Mouse (Mus musculus): ENCODE data around the gene Ramac. TPM values are rescaled to one million over a fixed set of nuclear protein-coding genes. Genes with fewer than 3 reads are reported as not detected.

Ramac gene
- 38.8 and 46.8 TPM in 2 replicates for polyA plus RNA-seq (2012; rRNA removed)
- 103 TPM in 2 replicates for polyA plus RNA-seq (2014; fragmentation: Nextera tagmentation; extraction: Ambion mirVana)

- Histone ChIP-seq H3K27ac (replicated peaks; ENCODE audit: low read depth, low read length) (peak within 1 kb of the TSS; percentile 84), H3K9me3 (ENCODE audit: control insufficient read depth, low read length) (no peaks in the 10 kb centered on the region), H3K27me3 (ENCODE audit: control insufficient read depth, insufficient read depth, low read length) (no peaks in the 10 kb centered on the region), H3K9ac (ENCODE audit: low read depth, low read length, severe bottlenecking) (peak within 1 kb of the TSS; percentile 92), H3K4me3 (replicated peaks; ENCODE audit: low read length) (peak within 1 kb of the TSS; percentile 100), H3K4me2 (replicated peaks; ENCODE audit: low read depth, low read length, severe bottlenecking) (peak within 1 kb of the TSS; percentile 89), H3K36me3 (ENCODE audit: control insufficient read depth, insufficient read depth, low read length) (no peaks in the 10 kb centered on the region), H3K4me1 (ENCODE audit: control insufficient read depth, insufficient read depth, low read length) (peaks cover 10% of the 10 kb centered on the region)
- under 1% methylated on average over 52 of the region's 56 CpGs for WGBS
- DNase-seq (ENCODE audit: low spot score) (peak; percentile 94), ATAC-seq (ENCODE audit: low FRiP score, low read depth) (peak; percentile 97)
- TF ChIP-seq POLR2A (IDR thresholded peaks at IDR 0.05; ENCODE audit: borderline replicate concordance, extremely low read depth, insufficient read depth, insufficient read length), result 0 out of 2 replicates have a peak, but pooled peaks have one; percentile 34
Measured at GRCm38 (mm10) chr7:81762180-81763109, at the start of gene Ramac. Gene Ramac, plus strand, starts transcription at chr7:81762925.

DNA sequence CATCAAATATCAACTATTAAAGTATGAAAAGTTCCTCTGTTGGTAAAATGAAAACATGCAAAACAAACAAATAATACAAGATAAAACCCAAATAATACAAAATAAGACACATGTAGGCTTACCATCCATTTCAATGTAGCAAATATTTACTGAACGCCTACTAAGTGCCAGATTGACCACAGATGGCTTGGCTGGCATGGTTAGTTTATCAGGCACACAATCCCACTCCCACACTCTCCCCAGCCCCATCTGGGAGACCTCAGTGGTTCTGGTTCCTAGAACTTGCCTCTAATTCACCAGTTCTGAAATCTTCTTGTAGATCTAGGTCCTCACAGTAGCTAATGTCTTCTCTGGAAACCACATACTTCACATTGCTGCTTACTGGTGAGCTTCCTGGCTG lies 44.1 kb upstream of the Ramac start:
- no peak overlapping the region for H3K4me2 ChIP-seq (replicated peaks; ENCODE audit: low read depth, low read length, severe bottlenecking)
- no peak for TF ChIP-seq POLR2A (IDR thresholded peaks at IDR 0.05; ENCODE audit: borderline replicate concordance, extremely low read depth, insufficient read depth, insufficient read length)
- H3K9ac ChIP-seq (ENCODE audit: low read depth, low read length, severe bottlenecking), result no peak overlapping the region
- 0 out of 2 replicates have a peak, but pooled peaks cover 7% of the 10 kb centered on the region for H3K4me1 ChIP-seq (ENCODE audit: control insufficient read depth, insufficient read depth, low read length)
- DNase-seq (ENCODE audit: low spot score) (no peak), ATAC-seq (ENCODE audit: low FRiP score, low read depth) (no peak)
- H3K9me3 ChIP-seq (ENCODE audit: control insufficient read depth, low read length), result no peaks in the 10 kb centered on the region
- H3K36me3 ChIP-seq (ENCODE audit: control insufficient read depth, insufficient read depth, low read length), result no peaks in the 10 kb centered on the region
- WGBS, result 62% methylated on average over 1 of the region's 1 CpGs
- no peak overlapping the region for H3K4me3 ChIP-seq (replicated peaks; ENCODE audit: low read length)
- H3K27me3 ChIP-seq (ENCODE audit: control insufficient read depth, insufficient read depth, low read length), result no peaks in the 10 kb centered on the region
- H3K27ac ChIP-seq (replicated peaks; ENCODE audit: low read depth, low read length), result no peak overlapping the region

DNA sequence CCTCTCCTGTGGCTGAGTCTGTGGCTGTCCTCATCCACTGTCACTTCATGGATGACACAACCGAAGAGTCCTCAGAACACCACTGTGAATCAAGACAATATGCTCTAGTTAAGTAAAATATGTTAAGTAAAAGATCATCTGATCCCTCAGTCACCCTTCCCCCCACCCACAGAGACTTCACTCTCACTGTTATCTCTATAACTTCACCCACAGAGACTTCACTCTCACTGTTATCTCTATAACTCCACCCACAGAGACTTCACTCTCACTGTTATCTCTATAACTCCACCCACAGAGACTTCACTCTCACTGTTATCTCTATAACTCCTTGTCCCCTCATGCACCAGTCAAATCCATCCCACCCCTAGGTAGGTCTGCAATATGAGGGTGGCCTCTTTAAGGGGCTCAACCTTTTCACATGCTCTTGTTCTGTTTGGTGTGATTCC lies 43.5 kb upstream of the Ramac start:
- no peak for TF ChIP-seq POLR2A (IDR thresholded peaks at IDR 0.05; ENCODE audit: borderline replicate concordance, extremely low read depth, insufficient read depth, insufficient read length)
- no peaks in the 10 kb centered on the region for H3K9me3 ChIP-seq (ENCODE audit: control insufficient read depth, low read length)

GRCm38 (mm10) chr7:81721271-81721670 lies 41.5 kb upstream of the Ramac start:
- Histone ChIP-seq H3K27ac (replicated peaks; ENCODE audit: low read depth, low read length) (no peak overlapping the region), H3K9ac (ENCODE audit: low read depth, low read length, severe bottlenecking) (no peak overlapping the region), H3K4me3 (replicated peaks; ENCODE audit: low read length) (no peak overlapping the region), H3K4me2 (replicated peaks; ENCODE audit: low read depth, low read length, severe bottlenecking) (no peak overlapping the region), H3K36me3 (ENCODE audit: control insufficient read depth, insufficient read depth, low read length) (no peaks in the 10 kb centered on the region), H3K27me3 (ENCODE audit: control insufficient read depth, insufficient read depth, low read length) (no peaks in the 10 kb centered on the region), H3K4me1 (ENCODE audit: control insufficient read depth, insufficient read depth, low read length) (peaks cover 12% of the 10 kb centered on the region), H3K9me3 (ENCODE audit: control insufficient read depth, low read length) (no peaks in the 10 kb centered on the region)
- ATAC-seq (ENCODE audit: low FRiP score, low read depth), result no peak
- DNase-seq (ENCODE audit: low spot score), result no peak
- 55% methylated on average over 5 of the region's 5 CpGs for WGBS
- TF ChIP-seq POLR2A (IDR thresholded peaks at IDR 0.05; ENCODE audit: borderline replicate concordance, extremely low read depth, insufficient read depth, insufficient read length), result no peak

More for the DNA sequence above, 43.5 kb upstream of the Ramac start:
- no peak for DNase-seq (ENCODE audit: low spot score)
- no peaks in the 10 kb centered on the region for H3K27me3 ChIP-seq (ENCODE audit: control insufficient read depth, insufficient read depth, low read length)
- H3K9ac ChIP-seq (ENCODE audit: low read depth, low read length, severe bottlenecking), result no peak overlapping the region
- 0 out of 2 replicates have a peak, but pooled peaks cover 7% of the 10 kb centered on the region for H3K4me1 ChIP-seq (ENCODE audit: control insufficient read depth, insufficient read depth, low read length)
- no peak overlapping the region for H3K4me3 ChIP-seq (replicated peaks; ENCODE audit: low read length)
- no peak overlapping the region for H3K4me2 ChIP-seq (replicated peaks; ENCODE audit: low read depth, low read length, severe bottlenecking)
- ATAC-seq (ENCODE audit: low FRiP score, low read depth), result no peak
- H3K27ac ChIP-seq (replicated peaks; ENCODE audit: low read depth, low read length), result no peak overlapping the region
- WGBS, result 100% methylated on average over 1 of the region's 1 CpGs
- no peaks in the 10 kb centered on the region for H3K36me3 ChIP-seq (ENCODE audit: control insufficient read depth, insufficient read depth, low read length)

DNA sequence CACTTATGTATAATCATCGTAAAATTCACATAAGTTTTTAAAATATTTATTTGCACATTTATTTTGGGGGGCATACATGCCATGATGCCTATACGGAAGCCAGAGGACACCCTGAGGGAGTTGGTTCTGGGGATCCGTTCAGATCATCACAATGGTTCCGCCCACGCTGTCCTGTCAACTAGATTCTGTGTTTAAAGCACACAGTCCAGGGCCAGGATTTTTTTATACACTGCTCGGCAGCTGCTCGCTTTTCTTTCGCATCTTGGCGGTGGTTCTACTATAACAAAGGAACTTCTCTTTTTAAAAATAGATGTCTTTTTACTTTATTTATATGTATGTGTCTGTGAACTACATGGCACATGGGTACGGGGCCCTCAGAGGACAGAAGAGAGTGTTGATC lies 38.9 kb upstream of the Ramac start:
- no peak overlapping the region for H3K4me3 ChIP-seq (replicated peaks; ENCODE audit: low read length)
- 93% methylated on average over 10 of the region's 10 CpGs for WGBS

More for the DNA sequence above, 38.9 kb upstream of the Ramac start:
- H3K9ac ChIP-seq (ENCODE audit: low read depth, low read length, severe bottlenecking), result no peak overlapping the region
- no peaks in the 10 kb centered on the region for H3K36me3 ChIP-seq (ENCODE audit: control insufficient read depth, insufficient read depth, low read length)
- DNase-seq (ENCODE audit: low spot score), result no peak
- no peak for TF ChIP-seq POLR2A (IDR thresholded peaks at IDR 0.05; ENCODE audit: borderline replicate concordance, extremely low read depth, insufficient read depth, insufficient read length)
- H3K4me2 ChIP-seq (replicated peaks; ENCODE audit: low read depth, low read length, severe bottlenecking), result no peak overlapping the region
- no peak for ATAC-seq (ENCODE audit: low FRiP score, low read depth)
- peaks cover 16% of the 10 kb centered on the region for H3K4me1 ChIP-seq (ENCODE audit: control insufficient read depth, insufficient read depth, low read length)
- H3K27me3 ChIP-seq (ENCODE audit: control insufficient read depth, insufficient read depth, low read length), result no peaks in the 10 kb centered on the region
- no peaks in the 10 kb centered on the region for H3K9me3 ChIP-seq (ENCODE audit: control insufficient read depth, low read length)
- H3K27ac ChIP-seq (replicated peaks; ENCODE audit: low read depth, low read length), result no peak overlapping the region
